Mouse (Mus musculus) heart, adult 2 months (tissue): ENCODE measurements around the gene Nr1i3. TPM values are rescaled to one million over a fixed set of nuclear protein-coding genes. Genes with fewer than 3 reads are reported as not detected.

ENCODE experiments used
- DNase-seq, 2 experiments: peaks; one replicate each; pipeline ENCODE4 v3.0.0; 2021
- H3K27ac ChIP-seq: fragments of 200-600 bp; 2 replicates; pipeline ENCODE4 v1.8.1; 2022
- H3K27me3 ChIP-seq: fragments of 200-500 bp; 2 replicates; pipeline ENCODE4 v1.6.1; 2012; ENCODE audit warnings: mild to moderate bottlenecking, low read length, inconsistent platforms, mixed read lengths; ENCODE audit not compliant: control insufficient read depth, insufficient read depth
- H3K36me3 ChIP-seq: fragments of 200-500 bp; 2 replicates; pipeline ENCODE4 v1.6.1; 2012; ENCODE audit warnings: low read length, inconsistent platforms; ENCODE audit not compliant: control insufficient read depth, insufficient read depth
- H3K4me1 ChIP-seq: fragments of 200-500 bp; 2 replicates; pipeline ENCODE4 v1.6.1; 2011; ENCODE audit warnings: low read length; ENCODE audit not compliant: control insufficient read depth, insufficient read depth
- H3K4me3 ChIP-seq: fragments of 200-600 bp; 2 replicates; pipeline ENCODE4 v1.8.1; 2022
- H3K79me2 ChIP-seq: fragments of 200-500 bp; replicated peaks from 2 replicates; pipeline ENCODE4 v1.6.1; 2012; ENCODE audit warnings: mild to moderate bottlenecking, inconsistent platforms, low read length, moderate library complexity, mixed read lengths; ENCODE audit not compliant: control insufficient read depth, insufficient read depth
- H3K9ac ChIP-seq: fragments of 200-500 bp; 2 replicates; pipeline ENCODE4 v1.6.1; 2012; ENCODE audit warnings: low read depth, mild to moderate bottlenecking, control low read depth, inconsistent platforms, low read length, mixed read lengths
- CTCF ChIP-seq: fragments of 200-600 bp; IDR thresholded peaks from 2 replicates; pipeline ENCODE4 v1.8.1; 2022; ENCODE audit warnings: antibody characterized with exemption, mild to moderate bottlenecking, moderate library complexity
- EP300 ChIP-seq: fragments of 200-500 bp; IDR thresholded peaks from 2 replicates; pipeline ENCODE4 v1.6.1; 2011; ENCODE audit warnings: low read depth, low read length, control low read depth; ENCODE audit not compliant: insufficient read depth
- POLR2A ChIP-seq: fragments of 200-500 bp; IDR thresholded peaks from 2 replicates; pipeline ENCODE4 v1.6.1; 2011; ENCODE audit warnings: mild to moderate bottlenecking, low read depth, low read length, control low read depth; ENCODE audit not compliant: insufficient read depth
- WGBS: fragments of 180-500 bp; shearing (Covaris S2); methylation state at CpG from one replicate; pipeline ENCODE4 v1.1.7; 2018; 5-methylcytosine and 5-hydroxymethylcytosine counted together
- intact Hi-C: fragments of 180-260 bp; cut with DNase I; formaldehyde crosslinking; loops from one replicate; pipeline ENCODE4 v1.15.1; 2025
- polyA plus RNA-seq: library from polyadenylated mRNA; depleted of rRNA; stranded (reverse); fragments of >200 nt; gene quantifications from 2 replicates; pipeline ENCODE4 v1.2.3, GENCODE M21; 2012
- total RNA-seq, 2 experiments: library from RNA; stranded (reverse); gene quantifications; 2 replicates each; pipeline ENCODE4 v1.2.3; 2021

Gene Nr1i3
- total and polyA plus RNA-seq, 3 experiments = not detected

GRCm38 (mm10) chr1:171187851-171188700 is 25.7 kb upstream of the Nr1i3 start:
- H3K36me3 ChIP-seq = peaks cover 2% of the 10 kb centered on the region; the same call in 1 of the 2 replicates
- TF ChIP-seq CTCF = no peak
- no peak for TF ChIP-seq POLR2A
- TF ChIP-seq EP300 = no peak
- no peak overlapping the region for H3K9ac ChIP-seq
- H3K4me3 ChIP-seq = no peak overlapping the region
- intact Hi-C loops = no loop called here
- no peaks in the 10 kb centered on the region for H3K27me3 ChIP-seq
- DNase-seq = no peak
- peaks cover 24% of the 10 kb centered on the region for H3K4me1 ChIP-seq
- H3K79me2 ChIP-seq = peaks cover 2% of the 10 kb centered on the region; the same call in 1 of the 2 replicates
- WGBS = 62% methylated on average over 13 of the region's 13 CpGs
- H3K27ac ChIP-seq = peak overlapping the region; percentile 82

- H3K79me2 ChIP-seq = peaks cover 2% of the 10 kb centered on the region; the same call in 1 of the 2 replicates
- TF ChIP-seq EP300 = no peak
- peak overlapping the region; percentile 82 for H3K27ac ChIP-seq
- peak overlapping the region; percentile 66; the same call in 1 of the 2 replicates for H3K9ac ChIP-seq
- intact Hi-C loops = no loop called here
- H3K36me3 ChIP-seq = peaks cover 2% of the 10 kb centered on the region; the same call in 1 of the 2 replicates
- WGBS = 8% methylated on average over 8 of the region's 8 CpGs
- peaks cover 22% of the 10 kb centered on the region for H3K4me1 ChIP-seq
- no peak overlapping the region for H3K4me3 ChIP-seq
- H3K27me3 ChIP-seq = no peaks in the 10 kb centered on the region
- DNase-seq = peak in 1 of 2 experiments; percentile 40
Observed at GRCm38 (mm10) chr1:171189046-171189445, 24.7 kb upstream of the Nr1i3 start.

- Histone ChIP-seq H3K4me3 (0 out of 2 replicates have a peak overlapping the region, but pooled peaks have one; percentile 1), H3K9ac (peak overlapping the region; percentile 66), H3K4me1 (peaks cover 22% of the 10 kb centered on the region), H3K27ac (peak overlapping the region; percentile 82), H3K79me2 (peaks cover 2% of the 10 kb centered on the region; the same call in 1 of the 2 replicates), H3K36me3 (peaks cover 2% of the 10 kb centered on the region; the same call in 1 of the 2 replicates), H3K27me3 (no peaks in the 10 kb centered on the region)
- TF ChIP-seq CTCF (no peak), EP300 (0 out of 2 replicates have a peak, but pooled peaks have one; percentile 23)
- DNase-seq = peak; percentile 20 to 38
- intact Hi-C loops = no loop called here
- WGBS = 56% methylated on average over 14 of the region's 14 CpGs
Observed at GRCm38 (mm10) chr1:171189476-171190114, 24.2 kb upstream of the Nr1i3 start.

- Histone ChIP-seq H3K9ac (no peak overlapping the region), H3K4me1 (peaks cover 16% of the 10 kb centered on the region), H3K4me3 (no peak overlapping the region), H3K79me2 (peaks cover 3% of the 10 kb centered on the region; the same call in 1 of the 2 replicates), H3K36me3 (peaks cover 2% of the 10 kb centered on the region; the same call in 1 of the 2 replicates), H3K27ac (peak overlapping the region; percentile 82), H3K27me3 (0 out of 2 replicates have a peak, but pooled peaks cover under 1% of the 10 kb centered on the region)
- no peak for DNase-seq
- intact Hi-C loops = no loop called here
- WGBS = 96% methylated on average over 9 of the region's 9 CpGs
- TF ChIP-seq POLR2A (no peak), CTCF (no peak), EP300 (no peak)
Observed at GRCm38 (mm10) chr1:171190832-171191231, 22.9 kb upstream of the Nr1i3 start.

GRCm38 (mm10) chr1:171192283-171192682 is 21.5 kb upstream of the Nr1i3 start:
- H3K4me1 ChIP-seq = peaks cover 15% of the 10 kb centered on the region
- intact Hi-C loops = loop anchor here (2.0 kb wide), 1 partner anchor 27 kb away; no protein-coding TSS in a partner anchor
- no peak for DNase-seq
- H3K79me2 ChIP-seq = peaks cover 3% of the 10 kb centered on the region; the same call in 1 of the 2 replicates
- H3K36me3 ChIP-seq = no peaks in the 10 kb centered on the region
- no peak for TF ChIP-seq EP300
- TF ChIP-seq CTCF = no peak
- TF ChIP-seq POLR2A = no peak
- H3K4me3 ChIP-seq = peak overlapping the region; percentile 42; the same call in 1 of the 2 replicates
- H3K9ac ChIP-seq = no peak overlapping the region
- peak overlapping the region; percentile 69; the same call in 1 of the 2 replicates for H3K27ac ChIP-seq
- 0 out of 2 replicates have a peak, but pooled peaks cover 1% of the 10 kb centered on the region for H3K27me3 ChIP-seq
- WGBS = 59% methylated on average over 10 of the region's 10 CpGs
